Mouse (Mus musculus) heart, adult 2 months (tissue): ENCODE data around the gene Ndufv1. TPM values are rescaled to one million over a fixed set of nuclear protein-coding genes. Genes with fewer than 3 reads are reported as not detected.
A peak's percentile ranks its signal among the peaks of the same experiment; 100 is the strongest.

Source experiments
- DNase-seq, 2 experiments: peaks; one replicate each; pipeline ENCODE4 v3.0.0; 2021
- H3K27ac ChIP-seq: fragments of 200-600 bp; 2 replicates; pipeline ENCODE4 v1.8.1; 2022
- H3K27me3 ChIP-seq: fragments of 200-500 bp; 2 replicates; pipeline ENCODE4 v1.6.1; 2012; ENCODE audit warnings: mild to moderate bottlenecking, low read length, inconsistent platforms, mixed read lengths; ENCODE audit not compliant: control insufficient read depth, insufficient read depth
- H3K36me3 ChIP-seq: fragments of 200-500 bp; 2 replicates; pipeline ENCODE4 v1.6.1; 2012; ENCODE audit warnings: low read length, inconsistent platforms; ENCODE audit not compliant: control insufficient read depth, insufficient read depth
- H3K4me1 ChIP-seq: fragments of 200-500 bp; 2 replicates; pipeline ENCODE4 v1.6.1; 2011; ENCODE audit warnings: low read length; ENCODE audit not compliant: control insufficient read depth, insufficient read depth
- H3K4me3 ChIP-seq: fragments of 200-600 bp; 2 replicates; pipeline ENCODE4 v1.8.1; 2022
- H3K79me2 ChIP-seq: fragments of 200-500 bp; replicated peaks from 2 replicates; pipeline ENCODE4 v1.6.1; 2012; ENCODE audit warnings: mild to moderate bottlenecking, inconsistent platforms, low read length, moderate library complexity, mixed read lengths; ENCODE audit not compliant: control insufficient read depth, insufficient read depth
- H3K9ac ChIP-seq: fragments of 200-500 bp; 2 replicates; pipeline ENCODE4 v1.6.1; 2012; ENCODE audit warnings: low read depth, mild to moderate bottlenecking, control low read depth, inconsistent platforms, low read length, mixed read lengths
- CTCF ChIP-seq: fragments of 200-600 bp; IDR thresholded peaks from 2 replicates; pipeline ENCODE4 v1.8.1; 2022; ENCODE audit warnings: antibody characterized with exemption, mild to moderate bottlenecking, moderate library complexity
- EP300 ChIP-seq: fragments of 200-500 bp; IDR thresholded peaks from 2 replicates; pipeline ENCODE4 v1.6.1; 2011; ENCODE audit warnings: low read depth, low read length, control low read depth; ENCODE audit not compliant: insufficient read depth
- POLR2A ChIP-seq: fragments of 200-500 bp; IDR thresholded peaks from 2 replicates; pipeline ENCODE4 v1.6.1; 2011; ENCODE audit warnings: mild to moderate bottlenecking, low read depth, low read length, control low read depth; ENCODE audit not compliant: insufficient read depth
- WGBS: fragments of 180-500 bp; shearing (Covaris S2); methylation state at CpG from one replicate; pipeline ENCODE4 v1.1.7; 2018; 5-methylcytosine and 5-hydroxymethylcytosine counted together
- intact Hi-C: fragments of 180-260 bp; cut with DNase I; formaldehyde crosslinking; loops from one replicate; pipeline ENCODE4 v1.15.1; 2025
- polyA plus RNA-seq: library from polyadenylated mRNA; depleted of rRNA; stranded (reverse); fragments of >200 nt; gene quantifications from 2 replicates; pipeline ENCODE4 v1.2.3, GENCODE M21; 2012
- total RNA-seq, 2 experiments: library from RNA; stranded (reverse); gene quantifications; 2 replicates each; pipeline ENCODE4 v1.2.3; 2021

The Ndufv1 gene
- total and polyA plus RNA-seq, 3 experiments = 1,031 to 1,231 (median 1,078) TPM

GRCm38 (mm10) chr19:3988066-3988465 lies 24.5 kb downstream of the Ndufv1 start:
- no peak for DNase-seq
- Histone ChIP-seq H3K27ac (no peak overlapping the region), H3K36me3 (peaks cover 3% of the 10 kb centered on the region; the same call in 1 of the 2 replicates), H3K4me3 (no peak overlapping the region), H3K4me1 (peaks cover 26% of the 10 kb centered on the region), H3K27me3 (no peaks in the 10 kb centered on the region), H3K9ac (no peak overlapping the region), H3K79me2 (no peaks in the 10 kb centered on the region)
- 87% methylated on average over 14 of the region's 14 CpGs for WGBS
- intact Hi-C loops = loop anchor here (10.0 kb wide), 1 partner anchor 383 kb away; no protein-coding TSS in a partner anchor
- TF ChIP-seq CTCF (no peak), POLR2A (no peak), EP300 (no peak)

DNA sequence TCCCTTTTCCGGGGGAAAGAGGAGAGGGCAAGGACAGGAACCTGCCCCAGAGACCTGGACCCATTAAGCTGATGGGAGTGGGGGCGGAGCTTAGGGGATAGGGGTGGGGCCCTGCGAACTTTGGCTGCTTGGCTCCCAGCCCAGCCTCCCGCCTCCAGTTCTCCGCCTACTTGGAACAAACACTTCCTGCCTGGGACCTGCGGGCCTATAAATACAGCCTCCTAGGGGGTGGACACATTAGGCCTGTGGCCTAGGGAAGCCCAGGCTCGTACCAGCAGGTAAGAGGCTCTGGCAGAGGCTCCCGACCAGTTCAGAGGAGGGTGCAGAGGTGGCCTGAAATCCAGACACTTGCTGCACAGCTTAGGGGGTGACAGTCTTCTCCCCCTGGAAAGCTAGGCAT lies 26.3 kb downstream of the Ndufv1 start, which contains the start of gene Acy3:
Acy3 (plus strand) TSS at position 237 of the 400 bp plus-strand sequence.
- H3K27me3 ChIP-seq = no peaks in the 10 kb centered on the region
- peak within 1 kb of the TSS; percentile 51 for H3K9ac ChIP-seq
- H3K36me3 ChIP-seq = peaks cover 3% of the 10 kb centered on the region; the same call in 1 of the 2 replicates
- peaks cover 26% of the 10 kb centered on the region for H3K4me1 ChIP-seq
- intact Hi-C loops = loop anchor here (10.0 kb wide), 1 partner anchor 382 kb away; no protein-coding TSS in a partner anchor
- DNase-seq = peak; percentile 90 to 91
- no peaks in the 10 kb centered on the region for H3K79me2 ChIP-seq
- TF ChIP-seq POLR2A = peak; percentile 98
- TF ChIP-seq EP300 = peak; percentile 49; the same call in 1 of the 2 replicates
- TF ChIP-seq CTCF = no peak
- WGBS = 8% methylated on average over 8 of the region's 8 CpGs
- peak within 1 kb of the TSS; percentile 70 for H3K27ac ChIP-seq
- peak within 1 kb of the TSS; percentile 24; the same call in 1 of the 2 replicates for H3K4me3 ChIP-seq

DNA sequence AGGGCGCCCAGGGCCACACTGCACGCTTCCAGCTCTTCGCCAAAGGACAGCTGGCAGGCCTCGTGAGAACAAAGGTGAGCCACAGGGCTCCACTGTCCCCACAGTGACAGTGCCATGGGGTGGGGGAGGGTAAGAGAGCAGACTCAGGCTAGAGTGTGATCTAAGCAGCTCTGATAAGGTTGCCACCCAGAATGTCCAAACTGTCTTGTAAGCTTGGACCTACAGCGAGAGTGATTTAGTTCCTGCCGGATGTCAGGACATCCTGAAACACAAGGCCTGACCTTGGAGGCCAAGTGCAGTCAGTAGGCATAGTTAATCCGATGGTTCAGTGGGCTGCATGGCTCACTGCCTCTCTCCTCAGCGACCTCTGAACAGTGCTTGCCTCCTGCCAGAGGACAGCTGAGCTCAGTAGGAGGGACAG lies 27.3 kb downstream of the Ndufv1 start:
- TF ChIP-seq EP300 (peak; percentile 90), CTCF (no peak), POLR2A (peak; percentile 46)
- Histone ChIP-seq H3K4me1 (peaks cover 26% of the 10 kb centered on the region), H3K27me3 (no peaks in the 10 kb centered on the region), H3K27ac (peak overlapping the region; percentile 70), H3K4me3 (no peak overlapping the region), H3K79me2 (no peaks in the 10 kb centered on the region), H3K9ac (peak overlapping the region; percentile 17; the same call in 1 of the 2 replicates), H3K36me3 (peaks cover 3% of the 10 kb centered on the region; the same call in 1 of the 2 replicates)
- peak; percentile 61 to 70 for DNase-seq
- 16% methylated on average over 8 of the region's 8 CpGs for WGBS
- intact Hi-C loops = loop anchor here (10.0 kb wide), 1 partner anchor 380 kb away; no protein-coding TSS in a partner anchor

GRCm38 (mm10) chr19:3983527-3984200 lies 28.9 kb downstream of the Ndufv1 start:
- peaks cover 3% of the 10 kb centered on the region; the same call in 1 of the 2 replicates for H3K36me3 ChIP-seq
- no peak overlapping the region for H3K27ac ChIP-seq
- H3K27me3 ChIP-seq = no peaks in the 10 kb centered on the region
- no peaks in the 10 kb centered on the region for H3K79me2 ChIP-seq
- 65% methylated on average over 9 of the region's 9 CpGs for WGBS
- TF ChIP-seq CTCF = no peak
- TF ChIP-seq EP300 = no peak
- TF ChIP-seq POLR2A = no peak
- DNase-seq = no peak
- H3K9ac ChIP-seq = no peak overlapping the region
- H3K4me1 ChIP-seq = peaks cover 27% of the 10 kb centered on the region
- intact Hi-C loops = loop anchor here (5.0 to 10.0 kb wide), 4 partner anchors 131 to 379 kb away; partner anchors contain the start of gene Chka
- no peak overlapping the region for H3K4me3 ChIP-seq

GRCm38 (mm10) chr19:3980917-3981316 lies 31.7 kb downstream of the Ndufv1 start:
- no peaks in the 10 kb centered on the region for H3K27me3 ChIP-seq
- no peak for TF ChIP-seq CTCF
- no peak overlapping the region for H3K27ac ChIP-seq
- H3K36me3 ChIP-seq = no peaks in the 10 kb centered on the region
- H3K9ac ChIP-seq = no peak overlapping the region
- WGBS = 70% methylated on average over 9 of the region's 9 CpGs
- peaks cover 15% of the 10 kb centered on the region for H3K4me1 ChIP-seq
- intact Hi-C loops = loop anchor here (1.0 to 10.0 kb wide), 5 partner anchors 35 to 376 kb away; partner anchors contain the start of gene Chka
- no peak for DNase-seq
- no peak overlapping the region for H3K4me3 ChIP-seq
- no peaks in the 10 kb centered on the region for H3K79me2 ChIP-seq

DNA sequence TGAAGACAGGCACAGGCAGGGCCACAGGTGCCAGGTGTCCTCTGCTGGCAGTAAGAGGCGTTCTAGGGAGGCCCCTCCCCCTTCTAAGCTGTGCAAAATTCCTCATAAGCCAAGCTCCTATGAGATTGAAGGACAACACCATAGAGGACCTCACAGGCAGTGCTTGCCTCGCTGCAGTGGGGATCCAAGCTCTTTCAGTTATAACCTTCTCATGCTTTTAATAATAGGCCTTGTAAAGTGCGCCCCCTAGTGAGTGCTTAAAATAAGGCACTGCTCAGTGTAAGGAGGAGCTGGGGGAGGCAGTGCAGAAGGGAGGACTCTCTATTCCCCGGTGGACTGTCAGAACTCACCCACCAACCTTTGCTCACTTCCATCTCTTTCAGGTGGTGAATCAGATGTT lies 32.3 kb downstream of the Ndufv1 start:
- H3K27me3 ChIP-seq = no peaks in the 10 kb centered on the region
- H3K4me1 ChIP-seq = peaks cover 10% of the 10 kb centered on the region
- intact Hi-C loops = loop anchor here (1.0 to 10.0 kb wide), 5 partner anchors 34 to 376 kb away; partner anchors contain the start of gene Chka
- H3K9ac ChIP-seq = no peak overlapping the region
- peak; percentile 65 to 67 for DNase-seq
- no peaks in the 10 kb centered on the region for H3K79me2 ChIP-seq
- TF ChIP-seq CTCF = peak; percentile 93
- TF ChIP-seq POLR2A = no peak
- WGBS = 11% methylated on average over 4 of the region's 4 CpGs
- H3K27ac ChIP-seq = no peak overlapping the region
- no peaks in the 10 kb centered on the region for H3K36me3 ChIP-seq
- no peak overlapping the region for H3K4me3 ChIP-seq
